Mouse (Mus musculus) NIH3T3 (cell line): ENCODE measurements around the gene Fam117a.

Experiments used
- DNase-seq: peaks from one replicate; pipeline ENCODE4 v3.0.0-alpha.2; 2012; ENCODE audit warnings: low read depth

Fam117a gene

DNA sequence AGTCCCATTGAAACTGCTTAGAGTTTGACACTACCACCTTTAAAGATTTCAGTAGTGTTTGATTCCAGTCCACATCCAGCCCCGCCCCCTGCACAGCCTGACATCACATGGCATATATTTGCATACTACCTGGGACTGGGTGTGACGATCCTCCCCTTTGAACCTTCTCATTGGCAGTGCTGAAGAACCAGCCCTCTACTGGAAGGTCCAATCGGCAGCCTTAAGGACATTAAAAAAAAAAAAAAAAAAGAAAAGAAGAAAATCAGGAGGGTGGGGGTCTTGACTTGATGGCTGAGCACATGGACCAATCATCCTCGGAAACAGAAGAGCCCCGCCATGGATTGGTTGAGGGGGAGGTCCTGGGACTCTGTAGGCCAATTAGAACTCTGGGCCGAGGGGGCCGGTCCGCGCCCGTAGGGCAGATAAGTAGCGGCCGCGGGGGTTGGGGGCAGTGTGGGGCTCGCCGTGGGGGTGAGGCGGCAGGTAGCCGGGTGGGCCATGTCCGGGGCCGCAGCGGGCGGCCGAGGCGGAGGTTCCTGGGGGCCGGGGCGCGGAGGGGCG is at the start of gene Fam117a:
Fam117a (plus strand) TSS at position 451 of the 561 bp plus-strand sequence.
- peak; percentile 64 for DNase-seq

DNA sequence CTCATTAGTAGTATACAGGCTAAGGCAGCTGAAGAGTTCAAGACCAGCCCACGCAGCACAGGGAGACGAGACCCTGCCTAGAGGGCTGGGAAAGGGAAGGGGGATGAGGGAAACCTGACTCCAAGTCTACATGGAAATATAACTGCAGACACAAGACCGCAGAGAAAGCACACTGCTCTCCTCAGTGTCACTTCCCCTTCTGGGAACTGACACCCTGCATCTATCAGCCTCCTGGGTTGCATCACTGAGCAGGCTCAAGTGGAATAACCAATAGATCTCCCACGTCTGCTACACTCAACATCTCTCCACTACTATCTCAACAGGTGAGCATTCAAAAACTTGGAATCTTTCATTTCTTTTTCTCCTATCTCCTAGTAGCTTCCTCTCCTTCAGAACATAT is 44.8 kb upstream of the Fam117a start:
- no peak for DNase-seq

DNA sequence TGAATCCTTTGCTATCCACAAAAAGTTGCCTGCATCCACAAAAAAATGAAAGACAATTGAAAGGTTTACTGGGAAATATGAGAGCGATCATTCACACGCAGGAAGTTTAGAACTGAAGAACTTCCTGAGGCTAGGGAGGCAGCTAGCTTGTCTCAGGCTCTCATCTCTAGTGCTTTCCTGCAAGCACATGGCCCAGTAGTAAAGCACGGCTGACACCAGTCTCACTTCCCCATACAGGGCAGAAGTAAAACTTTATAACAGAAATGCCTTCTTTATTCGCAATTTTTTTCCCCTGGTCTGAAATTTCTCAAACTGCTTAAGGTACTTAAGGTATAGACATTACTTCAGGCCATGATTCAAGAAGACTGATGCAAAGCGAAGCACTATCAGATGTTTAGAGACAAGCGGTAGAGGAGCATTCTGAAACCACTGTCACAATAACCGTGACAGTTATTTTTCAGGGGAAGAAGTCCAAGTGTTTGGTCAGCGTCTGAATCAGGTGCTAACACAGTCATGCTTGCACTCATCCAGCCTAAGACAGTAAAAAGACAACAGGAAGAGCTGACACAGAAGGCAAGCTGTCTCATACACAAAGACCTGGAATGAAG is 43.7 kb upstream of the Fam117a start:
- no peak for DNase-seq

DNA sequence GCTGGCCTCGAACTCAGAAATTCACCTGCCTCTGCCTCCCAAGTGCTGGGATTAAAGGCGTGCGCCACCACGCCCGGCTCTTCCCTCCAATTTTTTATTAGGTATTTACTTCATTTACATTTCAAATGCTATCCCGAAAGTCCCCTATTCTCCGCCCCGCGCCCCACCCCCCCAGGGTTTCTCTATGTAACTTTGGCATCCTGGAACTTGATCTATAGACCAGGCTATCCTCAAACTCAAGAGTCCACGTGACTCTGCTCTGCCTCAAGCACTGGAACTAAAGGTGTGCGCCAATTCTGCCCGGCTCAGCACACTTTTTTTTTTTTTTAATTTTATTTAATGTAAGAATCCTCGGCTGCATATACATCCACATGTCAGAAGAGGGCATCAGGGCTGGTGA is 41.1 kb upstream of the Fam117a start:
- no peak for DNase-seq

DNA sequence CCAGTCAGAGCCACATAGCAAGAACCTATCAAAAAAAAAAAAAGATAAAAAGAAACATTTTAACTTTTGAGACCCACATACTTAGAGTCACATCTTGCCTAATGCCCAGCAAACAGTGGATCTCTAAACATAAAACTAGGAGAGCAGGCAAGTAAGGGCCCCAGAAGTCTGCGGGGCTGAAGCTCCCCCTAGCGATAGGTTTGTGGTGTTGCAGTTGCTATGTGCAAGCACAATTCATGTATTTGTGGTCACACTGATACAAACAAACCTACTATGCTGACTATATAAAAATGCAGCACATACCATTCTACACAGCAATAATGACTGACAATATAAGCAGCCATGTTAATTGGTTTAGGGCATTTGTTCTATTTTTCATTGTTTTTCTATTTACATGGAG is 38.7 kb upstream of the Fam117a start:
- DNase-seq = peak; percentile 72

DNA sequence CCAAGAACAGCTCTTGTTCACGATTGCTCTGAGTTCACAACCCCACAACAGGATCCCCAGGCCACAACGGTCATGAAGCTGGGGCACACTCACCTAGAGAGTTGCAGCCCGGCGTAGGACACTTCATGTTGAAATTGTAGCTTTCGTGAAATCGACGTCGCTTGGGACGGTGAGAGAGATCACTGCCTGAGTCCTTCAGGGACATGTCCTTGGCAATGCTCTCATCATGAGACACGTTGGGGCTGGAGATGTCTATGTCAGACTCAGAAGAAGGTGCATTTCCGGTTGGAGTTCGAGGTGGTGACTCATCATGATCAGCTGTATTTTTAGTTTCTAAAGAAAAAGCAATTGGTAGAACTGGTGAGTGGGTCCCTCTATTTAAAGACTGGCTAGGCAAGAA is 36.9 kb upstream of the Fam117a start:
- no peak for DNase-seq

DNA sequence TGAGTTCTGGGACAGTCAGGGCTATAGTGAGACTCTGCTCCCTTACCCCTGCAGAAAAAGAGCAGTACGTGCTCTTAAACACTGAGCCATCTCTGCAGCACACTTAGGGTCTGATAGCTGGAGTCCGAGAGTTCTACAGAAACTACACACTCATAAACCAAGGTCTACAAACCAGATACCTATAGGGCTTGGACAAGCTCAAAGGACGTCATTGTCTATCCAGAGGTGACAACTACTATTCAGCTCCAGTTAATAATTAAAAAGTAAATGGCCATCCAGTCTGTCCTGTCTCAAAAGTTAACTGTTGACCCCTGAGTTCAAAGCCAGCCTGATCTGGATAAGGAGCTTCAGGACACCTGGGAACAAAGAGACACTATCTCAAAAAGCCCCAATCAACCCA is 35.0 kb upstream of the Fam117a start:
- no peak for DNase-seq

DNA sequence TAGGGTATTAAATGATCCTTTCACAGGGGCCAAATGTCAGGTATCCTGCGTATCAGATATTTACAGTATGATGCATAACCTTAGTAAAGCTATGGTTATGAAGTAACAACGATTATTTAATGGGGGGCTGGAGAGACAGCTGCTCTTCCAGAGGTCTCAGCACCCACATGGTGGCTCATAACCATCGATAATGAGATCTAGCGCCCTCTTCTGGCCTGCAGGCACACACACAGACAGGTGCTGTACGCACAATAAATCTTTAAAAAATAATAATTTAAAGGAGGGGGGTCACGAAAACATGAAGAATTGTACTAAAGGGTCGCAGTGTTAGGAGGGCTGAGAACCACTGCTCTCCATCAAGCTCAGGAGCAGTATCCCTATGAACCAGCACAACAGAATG is 31.2 kb upstream of the Fam117a start:
- no peak for DNase-seq

DNA sequence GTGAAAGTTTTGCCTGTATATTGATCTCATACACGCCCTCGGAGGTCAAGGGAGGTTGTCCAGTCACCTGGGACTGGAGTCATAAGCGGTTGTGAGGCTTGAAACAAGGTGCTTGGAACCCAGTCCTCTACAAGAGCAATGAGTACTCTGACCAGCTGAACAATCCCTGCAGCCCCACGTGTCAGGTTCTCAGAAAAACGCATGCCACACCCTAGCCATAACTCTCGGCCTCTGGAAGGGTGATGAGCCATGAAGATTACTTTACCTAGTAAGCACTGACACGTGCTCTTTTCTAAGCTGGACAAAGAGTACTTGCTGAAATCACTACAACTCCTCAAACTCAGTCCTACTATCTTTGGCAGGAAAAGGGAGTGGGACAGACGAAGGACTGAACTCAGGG is 29.3 kb upstream of the Fam117a start:
- no peak for DNase-seq

DNA sequence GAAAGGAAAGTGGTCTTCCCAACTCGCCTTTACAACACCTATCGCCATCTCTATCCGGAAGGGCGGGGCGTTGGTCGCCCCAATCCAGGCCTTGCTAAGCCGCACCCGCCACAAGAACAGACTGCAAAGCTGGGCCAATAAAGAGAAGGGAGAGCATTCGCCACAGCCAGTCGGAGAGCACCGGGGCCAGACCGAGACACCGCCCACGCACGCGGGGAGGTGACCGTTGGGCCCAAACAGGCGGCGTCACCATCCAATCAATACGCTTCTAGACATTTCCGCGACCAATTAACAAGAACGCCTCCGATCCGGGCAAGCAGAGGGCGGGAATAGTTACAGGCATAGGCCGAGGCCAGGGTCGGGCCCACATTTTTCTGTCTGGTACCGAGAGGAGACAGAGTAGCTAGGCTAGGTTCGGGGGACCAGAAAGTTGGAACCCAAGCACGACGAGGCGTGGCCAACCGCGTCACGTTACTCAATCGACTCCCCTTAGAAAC is 27.3 kb upstream of the Fam117a start:
- DNase-seq = peak; percentile 99

DNA sequence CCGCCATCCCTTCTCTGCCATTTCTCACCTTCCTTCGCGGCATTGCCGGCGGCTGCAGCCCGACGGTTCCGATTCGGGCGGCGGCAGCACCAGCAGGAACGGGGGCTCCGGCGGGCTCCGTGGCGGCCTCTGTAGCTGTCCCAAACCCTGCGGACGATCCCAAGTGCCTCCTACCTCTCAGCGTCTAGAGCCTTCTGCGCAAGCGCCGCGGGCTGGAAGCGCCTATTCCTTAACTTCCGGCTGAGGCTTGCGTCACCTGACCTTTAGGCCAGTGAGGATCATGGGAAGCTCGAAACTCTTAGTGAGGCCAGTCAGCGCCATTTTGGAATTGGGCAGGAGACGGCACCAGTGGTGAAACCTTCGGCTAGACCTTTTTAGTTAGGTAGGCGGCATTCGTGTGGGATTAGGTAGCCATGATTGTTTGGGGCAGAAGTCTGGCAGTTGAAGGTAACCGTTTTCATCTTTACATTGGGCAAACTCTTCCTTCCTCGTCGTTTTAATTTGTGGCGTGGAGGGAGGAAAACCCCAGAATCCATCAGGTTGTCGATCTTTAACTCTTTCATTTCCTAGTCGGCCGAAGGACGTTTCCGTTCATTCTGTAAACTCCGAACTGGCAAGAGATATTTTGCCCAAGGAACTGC is 26.7 kb upstream of the Fam117a start, which contains the start of gene Kat7:
Kat7 (minus strand) TSS at position 240 of the 641 bp plus-strand sequence.
- peak; percentile 99 for DNase-seq

DNA sequence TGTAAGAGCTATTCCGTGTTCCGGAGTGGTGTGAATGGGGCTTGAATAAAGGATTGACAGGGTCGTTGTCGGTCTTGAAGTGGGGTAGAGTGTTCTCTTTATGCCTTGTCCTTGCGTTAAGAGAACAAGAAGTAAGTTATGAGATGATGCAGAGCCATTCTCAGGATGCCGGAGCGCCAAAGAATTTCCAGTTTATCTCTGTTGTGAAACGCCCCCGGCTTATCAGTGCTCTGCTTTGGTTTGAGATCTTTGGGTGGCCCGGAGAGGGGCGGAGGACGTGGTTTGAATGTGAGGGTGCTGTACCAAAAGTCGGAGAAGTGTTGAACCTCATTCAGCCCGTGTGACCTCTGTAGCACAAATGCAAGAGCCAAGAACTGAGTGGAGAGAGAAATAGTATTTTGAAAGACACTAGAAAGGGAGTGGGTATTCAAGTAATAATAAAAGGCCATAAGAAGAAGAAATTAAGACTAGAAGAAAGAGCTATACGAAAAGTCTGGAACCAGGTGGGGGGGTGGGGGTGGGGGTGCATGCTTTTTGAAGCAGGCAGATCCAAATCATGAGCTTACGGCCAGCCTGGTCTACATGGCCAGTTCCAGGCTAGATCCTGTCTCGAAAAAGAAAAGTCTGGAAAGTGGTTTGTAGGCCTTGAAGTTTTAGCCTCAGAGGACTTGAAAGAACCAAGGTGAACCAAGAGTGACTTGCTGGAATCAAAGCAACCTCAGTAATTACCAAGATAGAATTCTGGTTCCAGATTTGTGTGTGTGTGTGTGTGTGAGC is 26.0 kb upstream of the Fam117a start:
- DNase-seq = no peak

DNA sequence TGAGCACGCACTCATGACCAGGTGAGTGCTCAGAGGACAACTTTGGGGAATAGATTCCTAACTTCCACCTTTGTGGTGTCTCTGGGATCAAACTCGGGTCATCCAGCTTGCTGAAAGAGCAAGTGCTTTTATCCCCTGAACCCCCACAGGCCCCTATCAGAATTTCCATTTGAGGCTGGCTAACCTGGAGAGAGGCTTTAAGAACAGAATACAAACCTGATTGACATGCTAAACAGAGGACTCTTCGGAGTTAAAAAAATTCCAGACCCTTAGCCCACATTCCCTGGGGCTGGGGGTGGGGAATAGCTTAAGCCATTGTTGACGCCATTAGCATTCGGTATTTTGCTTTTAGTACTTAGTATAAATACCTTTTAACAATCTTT is 25.4 kb upstream of the Fam117a start:
- no peak for DNase-seq

DNA sequence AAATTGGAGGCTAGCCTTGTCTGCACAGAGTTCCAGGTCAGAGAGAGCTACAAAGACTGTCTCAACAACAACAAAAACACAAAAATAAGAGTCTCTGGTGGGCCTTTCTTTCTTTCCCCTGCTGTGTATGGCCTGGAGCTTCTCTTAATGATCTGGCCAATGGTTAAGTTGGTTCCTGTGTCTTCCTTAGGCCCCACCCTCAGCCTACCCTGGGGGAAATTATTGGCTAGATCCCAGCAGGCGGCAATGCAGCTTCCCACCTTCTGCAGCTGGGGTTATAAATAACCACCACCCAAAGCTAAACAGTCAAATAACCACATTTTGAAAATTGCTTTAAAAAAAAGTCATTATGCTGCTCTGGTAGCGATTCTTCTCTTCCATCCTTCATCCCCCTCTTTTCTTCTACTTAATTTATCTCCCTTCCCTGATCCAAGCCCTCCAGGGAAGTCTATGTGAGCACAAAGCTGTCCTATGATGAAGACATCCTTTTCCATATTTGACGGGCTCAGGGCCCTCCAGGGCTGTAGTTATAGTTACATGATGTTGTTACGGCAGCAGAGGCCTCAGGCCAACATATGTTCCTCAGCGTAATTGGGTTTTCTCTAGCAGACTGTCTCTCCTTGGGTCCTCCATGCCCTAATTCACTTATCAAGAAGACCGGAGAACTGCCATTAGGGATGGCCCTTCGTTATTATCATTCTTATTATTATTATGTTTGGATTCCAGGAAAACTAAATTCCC is 21.4 kb upstream of the Fam117a start:
- no peak for DNase-seq

DNA sequence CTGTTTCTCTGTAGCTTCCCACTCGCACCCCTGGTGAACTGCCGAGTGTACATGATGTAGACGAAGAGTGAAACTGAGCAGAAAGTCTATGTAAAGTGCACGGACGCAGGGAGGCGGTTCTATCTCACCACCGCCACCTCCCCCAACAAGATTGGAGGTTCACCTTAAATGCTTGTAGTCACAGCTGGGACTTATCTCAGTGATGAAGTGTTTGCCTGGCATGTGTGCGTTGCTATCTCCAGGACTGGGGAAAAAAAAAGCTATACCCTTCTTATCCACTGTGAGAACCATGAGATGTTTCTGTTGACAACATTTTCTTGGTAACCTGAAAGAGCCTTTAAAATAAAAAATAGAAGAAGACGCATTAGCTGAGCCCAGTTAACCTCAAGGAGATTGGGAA is 18.7 kb upstream of the Fam117a start:
- no peak for DNase-seq

DNA sequence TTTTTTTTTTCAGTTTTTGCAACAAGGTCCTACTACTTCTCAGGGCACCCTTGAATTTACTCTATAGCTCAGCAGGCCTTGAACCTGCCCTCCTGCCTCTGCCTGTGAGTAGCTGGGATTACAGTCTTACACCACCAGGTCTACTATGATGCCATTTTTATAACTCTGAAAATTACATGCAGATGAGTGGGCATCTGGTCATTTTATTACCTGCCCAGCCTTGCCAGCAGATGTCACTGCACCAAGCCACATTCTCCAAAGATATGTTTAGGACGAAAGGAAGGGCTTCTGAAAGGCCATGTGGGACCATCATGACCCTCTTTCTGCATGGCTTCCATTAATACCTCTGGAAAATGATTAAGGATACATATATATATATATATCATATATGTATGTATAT is 17.3 kb upstream of the Fam117a start:
- no peak for DNase-seq

DNA sequence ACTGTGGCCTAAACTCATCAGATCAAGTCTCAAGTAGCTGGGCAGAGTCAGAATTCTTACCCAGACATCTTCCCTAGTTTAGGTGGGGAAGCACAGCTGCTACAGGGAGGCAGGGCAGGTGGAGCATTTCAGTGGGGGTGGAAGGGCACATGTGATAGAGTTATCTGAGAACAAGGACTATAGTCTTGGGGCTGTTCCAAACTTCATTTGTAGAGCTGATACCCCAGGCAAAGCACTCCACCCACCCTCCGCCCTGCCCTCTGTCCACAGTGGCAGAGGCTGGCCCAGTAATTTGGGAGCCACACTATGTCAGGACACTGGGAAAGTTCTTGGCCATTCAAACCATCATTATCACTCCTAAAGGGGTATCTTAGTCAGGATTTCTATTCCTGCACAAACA is 16.8 kb upstream of the Fam117a start:
- no peak for DNase-seq

DNA sequence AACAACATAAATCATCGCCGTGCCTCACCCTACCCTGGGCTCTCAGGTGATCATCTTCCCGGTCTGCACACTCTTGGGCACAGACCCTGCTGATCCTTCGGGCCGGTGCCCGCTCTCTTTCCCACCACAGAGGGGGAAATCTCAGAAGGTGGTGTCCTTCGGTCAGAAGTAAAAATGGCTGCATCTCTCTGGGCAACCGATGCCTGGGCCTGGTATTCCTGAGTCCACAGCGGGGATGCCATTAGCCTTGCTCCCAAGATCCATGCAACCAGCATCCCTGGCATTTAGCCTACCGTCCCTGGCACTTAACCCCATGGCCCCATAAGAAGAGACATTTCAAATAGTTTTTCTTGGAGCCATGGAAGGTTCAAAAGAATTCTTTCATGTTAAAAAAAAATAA is 12.6 kb upstream of the Fam117a start:
- DNase-seq = no peak

DNA sequence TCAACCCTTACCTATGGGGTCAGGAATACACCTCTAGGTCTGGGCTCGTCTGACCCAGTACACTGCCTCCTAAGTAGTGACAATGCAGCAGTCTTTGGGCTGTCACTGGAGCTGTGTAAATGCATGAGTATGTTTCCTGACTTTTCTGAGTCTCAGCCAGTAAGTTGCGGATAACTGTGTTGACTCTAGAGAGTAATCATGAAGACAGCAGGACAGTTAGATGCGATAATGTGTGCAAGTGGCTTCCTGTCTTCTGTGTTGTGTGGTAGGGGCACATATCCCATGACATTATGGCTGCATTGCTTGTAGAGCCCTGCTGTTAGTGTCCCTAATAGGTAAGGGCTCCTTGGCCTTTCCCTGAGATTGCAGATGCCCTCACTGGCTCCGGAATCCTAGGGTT is 11.0 kb upstream of the Fam117a start:
- no peak for DNase-seq

DNA sequence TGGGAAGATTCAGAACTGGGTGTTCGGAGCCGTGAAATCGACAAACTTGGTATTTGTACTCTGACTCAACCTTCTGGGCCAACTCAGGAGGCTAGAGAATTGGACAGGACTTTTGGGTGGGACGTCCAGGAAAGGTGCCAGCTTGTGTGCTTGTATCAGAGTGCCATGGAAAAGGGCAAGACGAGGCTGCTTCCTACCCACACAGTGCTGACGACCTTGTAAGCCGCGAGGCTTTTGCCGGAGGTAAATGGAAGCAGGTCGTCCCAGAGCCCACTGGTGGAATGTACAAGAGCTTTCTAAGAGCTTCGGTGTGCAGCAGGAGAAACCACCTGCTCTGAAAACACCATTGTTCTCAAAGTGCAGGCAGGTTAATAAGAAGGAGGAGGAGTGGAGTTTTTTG is 10.6 kb upstream of the Fam117a start:
- DNase-seq = no peak

DNA sequence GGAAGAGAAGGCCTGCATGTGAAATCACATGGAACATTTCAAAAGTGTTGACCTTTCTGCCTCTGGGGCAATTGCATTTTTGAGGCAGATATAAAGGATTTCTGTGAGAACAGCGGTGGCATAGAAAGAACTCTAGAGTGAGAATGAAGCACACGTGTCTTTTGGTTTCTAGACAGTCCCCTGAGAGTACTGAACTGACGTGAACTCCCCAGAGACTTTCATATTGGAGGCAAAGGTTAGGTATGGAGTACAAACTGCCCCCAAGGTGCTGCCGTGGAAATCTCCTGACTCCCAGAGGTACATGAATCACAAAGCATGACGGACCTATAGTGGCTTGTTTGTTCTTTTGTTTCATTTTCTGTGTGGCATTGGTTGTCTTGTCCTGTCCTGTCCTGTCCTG is 8.2 kb upstream of the Fam117a start:
- no peak for DNase-seq

DNA sequence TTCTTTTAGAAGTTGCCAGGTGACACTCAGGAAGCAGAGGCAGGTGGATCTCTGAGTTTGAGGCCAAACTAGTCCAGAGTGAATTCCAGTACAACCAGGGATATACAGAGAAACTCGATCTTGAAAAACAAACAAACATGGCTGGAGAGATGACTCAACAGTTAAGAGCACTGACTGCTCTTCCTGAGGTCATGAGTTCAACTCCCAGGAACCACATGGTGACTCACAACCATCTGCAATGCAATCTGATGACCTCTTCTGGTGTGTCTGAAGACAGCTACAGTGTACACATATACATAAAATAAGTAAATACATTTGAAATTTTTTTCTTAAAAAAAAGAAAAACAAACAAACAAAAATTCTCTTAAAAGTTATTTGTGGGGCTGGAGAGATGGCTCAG is 6.2 kb upstream of the Fam117a start:
- DNase-seq = peak; percentile 71
